Mouse (Mus musculus) liver, embryonic 14.5 days (tissue): Measurements from ENCODE around the gene Ccin. TPM values are rescaled to one million over a fixed set of nuclear protein-coding genes. Genes with fewer than 3 reads are reported as not detected.

ENCODE experiments used
- ATAC-seq: fragments of 200-750 bp; cut with Nextera tagmentation; 2 replicates; pipeline ENCODE4 v1.8.0; 2017; ENCODE audit warnings: moderate number of reproducible peaks, mild to moderate bottlenecking, moderate library complexity; ENCODE audit not compliant: insufficient read depth
- DNase-seq, 3 experiments: peaks; one replicate each; pipeline ENCODE4 v3.0.0-alpha.2; 2012 to 2013; ENCODE audit warnings: low read depth in 3 of 3, low spot score in 3 of 3
- H3K27ac ChIP-seq: fragments of 300-500 bp; sonication (generic); 2 replicates; pipeline ENCODE4 v1.5.1; 2014; ENCODE audit warnings: moderate library complexity, mild to moderate bottlenecking, control low read depth, inconsistent platforms
- H3K27me3 ChIP-seq: fragments of 300-500 bp; sonication (generic); 2 replicates; pipeline ENCODE4 v1.6.1; 2014; ENCODE audit warnings: mild to moderate bottlenecking, low read length, moderate library complexity; ENCODE audit not compliant: control insufficient read depth, insufficient read depth
- H3K36me3 ChIP-seq: fragments of 300-500 bp; sonication (generic); replicated peaks from 2 replicates; pipeline ENCODE4 v1.6.1; 2014; ENCODE audit warnings: low read depth; ENCODE audit not compliant: control insufficient read depth, insufficient read depth
- H3K4me1 ChIP-seq, 2 experiments: fragments of 200-500 bp in 1 of 2; fragments of 300-500 bp in 1 of 2; sonication (generic) in 1 of 2; replicated peaks; 2 replicates each; pipeline ENCODE4 v1.6.1; 2012 to 2014; ENCODE audit warnings: antibody characterized with exemption in 1 of 2, inconsistent platforms in 1 of 2, low read length in 1 of 2; ENCODE audit not compliant: control insufficient read depth in 2 of 2, insufficient read depth in 2 of 2
- H3K4me2 ChIP-seq: fragments of 300-500 bp; sonication (generic); 2 replicates; pipeline ENCODE4 v1.6.1; 2014; ENCODE audit warnings: low read depth, mild to moderate bottlenecking, control low read depth, moderate library complexity
- H3K4me3 ChIP-seq, 2 experiments: fragments of 200-500 bp in 1 of 2; fragments of 300-500 bp in 1 of 2; sonication (generic) in 1 of 2; 2 replicates each; pipeline ENCODE4 v1.5.1; 2012 to 2014; ENCODE audit warnings: low read depth in 2 of 2, low read length in 2 of 2, mild to moderate bottlenecking in 2 of 2, control low read depth in 1 of 2, inconsistent platforms in 1 of 2, moderate library complexity in 1 of 2; ENCODE audit not compliant: insufficient read depth in 1 of 2
- H3K9ac ChIP-seq: fragments of 300-500 bp; sonication (generic); replicated peaks from 2 replicates; pipeline ENCODE4 v1.6.1; 2014; ENCODE audit warnings: mild to moderate bottlenecking, control low read depth, moderate library complexity
- H3K9me3 ChIP-seq: fragments of 300-500 bp; sonication (generic); 2 replicates; pipeline ENCODE4 v1.6.1; 2016; ENCODE audit warnings: low read length, mixed read lengths; ENCODE audit not compliant: control insufficient read depth
- CTCF ChIP-seq: IDR thresholded peaks from 2 replicates; pipeline ENCODE4 v1.5.1; 2016; ENCODE audit warnings: antibody characterized with exemption, low read depth, control low read depth
- EP300 ChIP-seq: IDR thresholded peaks from 2 replicates; pipeline ENCODE4 v1.6.1; 2016; ENCODE audit warnings: antibody characterized with exemption, low read depth
- WGBS: fragments of 180-500 bp; shearing (Covaris S2); extraction: QIAGEN DNeasy Blood & Tissue Kit; methylation state at CpG from one replicate; pipeline ENCODE4 v1.1.7; 2014; ENCODE audit not compliant: insufficient replicate concordance; 5-methylcytosine and 5-hydroxymethylcytosine counted together
- polyA plus RNA-seq, 2 experiments: library from polyadenylated mRNA; depleted of rRNA in 1 of 2; stranded (reverse) in 1 of 2; unstranded in 1 of 2; fragments of >200 nt; fragmentation: Nextera tagmentation in 1 of 2; extraction: Ambion mirVana in 1 of 2; gene quantifications; 2 replicates each; pipeline versions ENCODE4 v1.2.1 to v1.2.3; 2012 to 2014

The Ccin gene
- polyA plus RNA-seq, 2 experiments, result 0.02 TPM; not detected in 1

DNA sequence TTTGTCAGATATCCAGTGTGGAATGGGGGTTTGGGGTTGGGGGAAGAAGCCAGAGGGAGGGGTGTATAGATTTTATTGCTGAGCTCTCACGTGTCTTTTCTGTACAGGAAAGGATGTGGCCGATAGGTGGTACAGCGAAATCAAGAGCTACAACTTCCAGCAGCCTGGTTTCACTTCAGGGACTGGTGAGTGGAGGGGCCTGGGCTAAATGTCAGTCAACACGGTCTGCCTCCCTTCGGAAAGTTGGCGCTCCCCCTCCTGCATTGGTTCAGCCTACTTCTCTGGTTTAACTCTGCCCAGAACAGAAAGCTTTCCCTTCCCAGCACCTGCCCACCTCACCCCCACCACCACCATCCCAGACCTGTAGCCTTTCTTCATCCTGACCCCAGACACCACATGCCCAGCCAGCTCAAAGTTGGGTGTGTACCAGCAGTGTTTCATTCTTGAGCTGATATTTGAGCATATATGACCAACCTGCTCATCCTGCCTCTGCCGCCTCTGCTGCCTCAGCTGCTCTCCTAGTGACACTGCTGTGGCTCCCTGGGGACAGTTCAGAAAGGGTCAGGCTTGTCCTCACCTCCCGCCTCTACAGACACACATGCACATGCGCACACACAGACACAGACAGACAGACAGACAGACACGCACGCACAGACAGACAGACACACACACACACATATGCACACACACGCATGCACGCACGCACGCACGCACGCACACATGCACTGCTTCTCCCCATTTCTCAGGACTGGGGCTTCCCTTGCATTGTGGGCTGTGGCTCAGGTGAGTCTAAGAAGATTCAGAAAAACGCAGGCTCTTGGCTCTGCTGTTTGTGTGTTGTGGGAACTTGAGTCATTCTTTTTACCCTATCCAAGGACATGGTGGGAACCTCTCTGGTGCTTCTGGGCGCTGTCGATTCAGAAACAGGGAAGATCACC lies 12.6 kb upstream of the Ccin start:
- Histone ChIP-seq H3K4me1 (peaks cover 23 to 47% of the 10 kb centered on the region in 2 experiments), H3K4me3 (no peak overlapping the region), H3K4me2 (no peak overlapping the region), H3K9ac (no peak overlapping the region), H3K27ac (no peak overlapping the region), H3K9me3 (no peaks in the 10 kb centered on the region), H3K36me3 (no peaks in the 10 kb centered on the region; the same call in 1 of the 2 replicates), H3K27me3 (no peaks in the 10 kb centered on the region)
- WGBS, result 81% methylated on average over 20 of the region's 20 CpGs
- TF ChIP-seq EP300, result no peak
- TF ChIP-seq CTCF, result no peak
- DNase-seq, result no peak
- no peak for ATAC-seq

DNA sequence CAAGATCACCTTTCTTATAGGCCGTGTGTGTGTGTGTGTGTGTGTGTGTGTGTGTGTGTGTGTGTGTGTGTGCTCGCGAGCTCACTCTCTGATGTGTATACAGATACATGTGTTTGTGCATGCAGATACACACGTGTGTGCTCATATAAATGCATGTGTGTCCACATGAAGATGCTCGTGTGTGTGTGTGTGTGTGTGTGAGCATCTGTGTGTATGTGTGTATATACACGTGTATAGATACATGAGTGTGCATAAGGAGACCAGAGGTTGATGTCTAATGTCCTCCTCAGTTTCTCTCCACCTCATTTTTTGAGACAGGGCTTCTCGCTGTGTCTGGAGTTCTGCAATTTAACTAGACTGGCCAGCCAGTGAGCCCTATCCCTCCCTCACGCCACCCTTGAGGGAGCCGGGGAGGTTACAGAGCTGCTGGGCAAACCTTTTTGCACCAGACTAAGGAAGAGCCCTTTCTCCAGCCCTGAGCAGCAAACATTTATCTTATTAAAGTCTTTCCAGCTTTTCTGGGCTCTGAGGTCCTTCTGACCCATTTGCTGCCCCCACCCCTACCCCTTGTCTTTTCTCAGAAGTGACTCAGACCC lies 11.6 kb upstream of the Ccin start:
- DNase-seq, result no peak

DNA sequence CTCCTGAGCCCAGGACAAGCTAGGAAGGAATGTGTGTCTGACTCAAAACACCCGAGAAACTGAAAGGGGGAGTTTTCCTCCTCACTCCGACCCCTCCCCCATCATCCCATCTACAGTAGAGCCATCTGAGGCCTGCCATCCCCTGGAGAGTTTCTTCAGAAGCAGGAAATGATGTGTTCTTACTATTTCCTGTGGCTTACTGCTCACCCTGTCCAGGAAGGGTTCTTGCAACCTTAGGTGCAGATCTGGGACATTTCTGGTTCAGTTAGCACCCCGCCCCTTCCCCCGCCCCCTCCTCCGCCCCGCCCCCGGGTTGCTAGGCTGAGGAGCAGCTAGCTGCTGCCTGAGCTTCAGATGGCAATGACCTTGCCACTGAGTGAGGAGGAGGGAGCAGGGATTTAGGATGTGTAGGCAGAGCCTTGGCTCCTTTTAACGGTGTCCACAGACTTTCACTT lies 11.1 kb upstream of the Ccin start:
- Histone ChIP-seq H3K9me3 (no peaks in the 10 kb centered on the region), H3K4me2 (peak overlapping the region; percentile 47; the same call in 1 of the 2 replicates), H3K4me3 (no peak overlapping the region), H3K9ac (peak overlapping the region; percentile 9; the same call in 1 of the 2 replicates), H3K36me3 (no peaks in the 10 kb centered on the region; the same call in 1 of the 2 replicates), H3K27ac (peak overlapping the region; percentile 57), H3K4me1 (peaks cover 12 to 34% of the 10 kb centered on the region in 2 experiments), H3K27me3 (no peaks in the 10 kb centered on the region)
- ATAC-seq (peak; percentile 69), DNase-seq (peak in 1 of 3 experiments; percentile 50)
- 2% methylated on average over 8 of the region's 8 CpGs for WGBS
- no peak for TF ChIP-seq CTCF
- TF ChIP-seq EP300, result no peak

More for the DNA sequence above, 11.6 kb upstream of the Ccin start:
- H3K9me3 ChIP-seq, result no peaks in the 10 kb centered on the region
- TF ChIP-seq CTCF, result no peak
- no peak for TF ChIP-seq EP300
- peak overlapping the region; percentile 57 for H3K27ac ChIP-seq
- no peak overlapping the region for H3K4me3 ChIP-seq
- H3K9ac ChIP-seq, result peak overlapping the region; percentile 9; the same call in 1 of the 2 replicates
- 48% methylated on average over 9 of the region's 9 CpGs for WGBS
- no peaks in the 10 kb centered on the region; the same call in 1 of the 2 replicates for H3K36me3 ChIP-seq
- peak; percentile 15; the same call in 1 of the 2 replicates for ATAC-seq
- no peaks in the 10 kb centered on the region for H3K27me3 ChIP-seq
- peak overlapping the region; percentile 47; the same call in 1 of the 2 replicates for H3K4me2 ChIP-seq
- H3K4me1 ChIP-seq, result peaks cover 13 to 39% of the 10 kb centered on the region in 2 experiments

- ATAC-seq, result no peak
These were observed 9.7 kb upstream of the Ccin start for GRCm38 (mm10) chr4:43973526-43973981.

More at GRCm38 (mm10) chr4:43973526-43973981, 9.7 kb upstream of the Ccin start:
- 20% methylated on average over 4 of the region's 4 CpGs for WGBS
- no peak for TF ChIP-seq EP300
- Histone ChIP-seq H3K4me2 (no peak overlapping the region), H3K4me1 (peaks cover 6 to 25% of the 10 kb centered on the region in 2 experiments; a peak in 3 of 4 replicates), H3K27me3 (no peaks in the 10 kb centered on the region), H3K36me3 (no peaks in the 10 kb centered on the region; the same call in 1 of the 2 replicates), H3K9me3 (no peaks in the 10 kb centered on the region), H3K4me3 (no peak overlapping the region), H3K9ac (no peak overlapping the region), H3K27ac (no peak overlapping the region)
- DNase-seq, result no peak
